Mouse (Mus musculus): ENCODE data around the gene Tns1.

DNA sequence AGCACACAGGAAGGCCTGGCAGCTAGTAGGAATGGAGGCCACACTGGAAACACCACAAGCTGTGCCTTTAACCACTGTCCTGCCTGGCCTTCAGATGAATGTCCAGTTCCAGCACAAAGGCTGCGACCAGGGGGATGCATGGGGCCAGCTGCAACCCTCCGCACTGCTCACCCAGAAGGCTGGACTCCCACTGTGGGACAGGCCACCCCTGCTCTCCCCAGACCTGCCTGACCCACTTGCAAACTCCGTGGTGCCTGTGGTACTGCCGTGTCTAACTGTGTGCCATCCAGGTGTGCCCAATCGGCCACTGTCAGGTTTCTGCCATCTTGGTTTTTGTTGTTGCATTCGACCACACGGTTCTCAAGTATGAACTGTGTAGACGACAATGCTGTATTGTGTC lies 219.6 kb downstream of the Tns1 start:
- TF ChIP-seq CTCF (IDR thresholded peaks at IDR 0.05; ENCODE audit: control insufficient read depth, insufficient read depth, insufficient read length) (no peak), CEBPB (IDR thresholded peaks at IDR 0.05; ENCODE audit: low read depth) (no peak), USF1 (IDR thresholded peaks at IDR 0.05; ENCODE audit: low read depth) (no peak)

Data from C2C12 (cell line).